Mouse (Mus musculus) intestine, embryonic 15.5 days (tissue): ENCODE measurements at regions not wholly inside any gene's neighbourhood (a gene's known extent, or its start where the extent isn't known, plus 50 kb on each side); places are given as distances from the start of the nearest gene placed in this dataset.
A peak's percentile ranks its signal among the peaks of the same experiment; 100 is the strongest.

Experiments used
- ATAC-seq: fragments of 200-750 bp; cut with Nextera tagmentation; 2 replicates; pipeline ENCODE4 v1.8.0; 2017; ENCODE audit warnings: moderate TSS enrichment, moderate library complexity
- H3K27ac ChIP-seq: fragments of 300-500 bp; sonication (generic); 2 replicates; pipeline ENCODE4 v1.5.1; 2015; ENCODE audit warnings: mild to moderate bottlenecking, inconsistent platforms
- H3K27me3 ChIP-seq: fragments of 300-500 bp; sonication (generic); replicated peaks from 2 replicates; pipeline ENCODE4 v1.6.1; 2015; ENCODE audit warnings: inconsistent platforms
- H3K36me3 ChIP-seq: fragments of 300-500 bp; sonication (generic); 2 replicates; pipeline ENCODE4 v1.6.1; 2015; ENCODE audit warnings: inconsistent platforms
- H3K4me1 ChIP-seq: fragments of 300-500 bp; sonication (generic); replicated peaks from 2 replicates; pipeline ENCODE4 v1.6.1; 2015; ENCODE audit warnings: inconsistent platforms
- H3K4me2 ChIP-seq: fragments of 300-500 bp; sonication (generic); replicated peaks from 2 replicates; pipeline ENCODE4 v1.6.1; 2015; ENCODE audit warnings: mild to moderate bottlenecking, inconsistent platforms
- H3K4me3 ChIP-seq: fragments of 300-500 bp; sonication (generic); replicated peaks from 2 replicates; pipeline ENCODE4 v1.5.1; 2015; ENCODE audit warnings: inconsistent platforms
- H3K9ac ChIP-seq: fragments of 300-500 bp; sonication (generic); 2 replicates; pipeline ENCODE4 v1.6.1; 2015; ENCODE audit warnings: inconsistent platforms
- H3K9me3 ChIP-seq: fragments of 300-500 bp; sonication (generic); 2 replicates; pipeline ENCODE4 v1.6.1; 2016; ENCODE audit warnings: inconsistent platforms
- WGBS: fragments of 180-500 bp; shearing (Covaris S2); methylation state at CpG from one replicate; pipeline ENCODE4 v1.1.7; 2015; 5-methylcytosine and 5-hydroxymethylcytosine counted together

- Histone ChIP-seq H3K9ac (no peak overlapping the region), H3K4me3 (no peak overlapping the region), H3K4me2 (no peak overlapping the region), H3K27ac (no peak overlapping the region), H3K36me3 (no peaks in the 10 kb centered on the region), H3K4me1 (no peaks in the 10 kb centered on the region), H3K9me3 (no peaks in the 10 kb centered on the region), H3K27me3 (no peaks in the 10 kb centered on the region)
- WGBS: 46% methylated on average over 6 of the region's 6 CpGs
- ATAC-seq: no peak
These were observed 66.4 kb upstream of the Ret start for GRCm38 (mm10) chr6:118263951-118264350.

GRCm38 (mm10) chr6:118259881-118260280 lies 62.4 kb upstream of the Ret start:
- H3K4me2 ChIP-seq: no peak overlapping the region
- no peaks in the 10 kb centered on the region for H3K27me3 ChIP-seq
- H3K36me3 ChIP-seq: no peaks in the 10 kb centered on the region
- WGBS: 60% methylated on average over 5 of the region's 5 CpGs
- no peaks in the 10 kb centered on the region for H3K9me3 ChIP-seq
- no peak for ATAC-seq
- no peak overlapping the region for H3K9ac ChIP-seq
- no peak overlapping the region for H3K4me3 ChIP-seq
- no peak overlapping the region for H3K27ac ChIP-seq
- H3K4me1 ChIP-seq: no peaks in the 10 kb centered on the region

GRCm38 (mm10) chr6:118254871-118255270 lies 57.4 kb upstream of the Ret start:
- Histone ChIP-seq H3K4me3 (no peak overlapping the region), H3K9ac (no peak overlapping the region), H3K36me3 (no peaks in the 10 kb centered on the region), H3K27ac (no peak overlapping the region), H3K4me2 (no peak overlapping the region), H3K9me3 (no peaks in the 10 kb centered on the region), H3K27me3 (no peaks in the 10 kb centered on the region), H3K4me1 (no peaks in the 10 kb centered on the region)
- ATAC-seq: no peak
- 73% methylated on average over 5 of the region's 5 CpGs for WGBS

- H3K4me3 ChIP-seq: no peak overlapping the region
- no peak overlapping the region for H3K4me2 ChIP-seq
- H3K9ac ChIP-seq: no peak overlapping the region
- H3K4me1 ChIP-seq: no peaks in the 10 kb centered on the region
- no peaks in the 10 kb centered on the region for H3K9me3 ChIP-seq
- WGBS: 65% methylated on average over 2 of the region's 2 CpGs
- H3K27ac ChIP-seq: no peak overlapping the region
- H3K27me3 ChIP-seq: no peaks in the 10 kb centered on the region
- no peak for ATAC-seq
- H3K36me3 ChIP-seq: no peaks in the 10 kb centered on the region
These were observed 55.2 kb upstream of the Ret start for GRCm38 (mm10) chr6:118252711-118253110.

GRCm38 (mm10) chr6:118251131-118251530 lies 53.6 kb upstream of the Ret start:
- Histone ChIP-seq H3K4me1 (no peaks in the 10 kb centered on the region), H3K9ac (no peak overlapping the region), H3K4me3 (no peak overlapping the region), H3K36me3 (no peaks in the 10 kb centered on the region), H3K4me2 (no peak overlapping the region), H3K27me3 (no peaks in the 10 kb centered on the region), H3K27ac (no peak overlapping the region), H3K9me3 (no peaks in the 10 kb centered on the region)
- WGBS: 43% methylated on average over 1 of the region's 1 CpGs
- peak; percentile 39; the same call in 1 of the 2 replicates for ATAC-seq

GRCm38 (mm10) chr6:118250006-118250405 lies 52.5 kb upstream of the Ret start:
- no peak for ATAC-seq

More at GRCm38 (mm10) chr6:118250006-118250405, 52.5 kb upstream of the Ret start:
- Histone ChIP-seq H3K36me3 (no peaks in the 10 kb centered on the region), H3K9me3 (no peaks in the 10 kb centered on the region), H3K27me3 (no peaks in the 10 kb centered on the region), H3K9ac (no peak overlapping the region), H3K4me1 (no peaks in the 10 kb centered on the region), H3K4me2 (no peak overlapping the region), H3K27ac (no peak overlapping the region), H3K4me3 (no peak overlapping the region)
- 72% methylated on average over 6 of the region's 6 CpGs for WGBS
